Mouse (Mus musculus) lung, adult 18-20 months (tissue): ENCODE measurements around the gene Gm16513.
"Not testable (repeated sequence)": the region's sequence is repeated elsewhere in the genome, so short reads cannot be mapped to it uniquely, and the experiment has no call there.

Source experiments
- DNase-seq, 2 experiments: peaks; one replicate each; pipeline ENCODE4 v3.0.0; 2022; ENCODE audit warnings: mixed read lengths in 2 of 2

Gene Gm16513

DNA sequence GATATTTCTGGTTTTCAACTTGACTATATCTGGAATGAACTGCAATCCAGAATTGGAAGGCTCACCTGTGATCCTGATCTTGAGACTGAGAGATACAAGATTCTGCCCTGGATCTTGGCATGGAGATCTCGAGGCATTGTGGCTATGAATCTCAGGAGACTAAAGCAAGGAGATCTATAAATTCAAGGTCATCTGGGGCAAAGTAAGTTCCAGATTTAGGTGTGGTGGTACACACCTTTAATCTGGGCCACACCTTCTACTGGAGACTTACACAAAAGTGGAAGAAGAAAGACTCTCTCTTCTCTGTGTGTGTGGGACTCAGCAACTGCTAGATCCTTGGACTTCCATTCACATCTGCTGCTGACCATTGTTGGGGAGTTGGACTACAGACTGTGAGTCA is at the start of gene Gm16513:
Gm16513 (plus strand) TSS at position 301 of the 400 bp plus-strand sequence.
- not testable (repeated sequence) for DNase-seq
